Mouse (Mus musculus): ENCODE results near the gene Dmtf1.
A peak's percentile ranks its signal among the peaks of the same experiment; 100 is the strongest.

Gene Dmtf1

GRCm38 (mm10) chr5:9106806-9107205 is 54.8 kb downstream of the Dmtf1 start:
- DNase-seq = no peak

GRCm38 (mm10) chr5:9103958-9104357 is 57.6 kb downstream of the Dmtf1 start:
- no peak for DNase-seq

- no peak for DNase-seq
Measured at GRCm38 (mm10) chr5:9102696-9103095, 58.9 kb downstream of the Dmtf1 start.

GRCm38 (mm10) chr5:9100849-9101801 is 60.5 kb downstream of the Dmtf1 start:
- DNase-seq = peak; percentile 86

- peak; percentile 96 for DNase-seq
Measured at GRCm38 (mm10) chr5:9100207-9100848, 61.2 kb downstream of the Dmtf1 start, which contains the start of gene Tmem243. Tmem243 (plus strand) TSS chr5:9100668.

GRCm38 (mm10) chr5:9093490-9093889 is 68.1 kb downstream of the Dmtf1 start:
- DNase-seq = no peak

GRCm38 (mm10) chr5:9092716-9093115 is 68.9 kb downstream of the Dmtf1 start:
- no peak for DNase-seq

- DNase-seq = no peak
Measured at GRCm38 (mm10) chr5:9090493-9091106, 71.0 kb downstream of the Dmtf1 start.

GRCm38 (mm10) chr5:9086924-9087719 is 74.5 kb downstream of the Dmtf1 start:
- DNase-seq = no peak

- DNase-seq = no peak
Measured at GRCm38 (mm10) chr5:9079773-9080501, 81.6 kb downstream of the Dmtf1 start.

- peak; percentile 49 for DNase-seq
Measured at GRCm38 (mm10) chr5:9073177-9073854, 88.3 kb downstream of the Dmtf1 start.

- DNase-seq = no peak
Measured at GRCm38 (mm10) chr5:9071360-9071759, 90.2 kb downstream of the Dmtf1 start.

GRCm38 (mm10) chr5:9069599-9070209 is 91.9 kb downstream of the Dmtf1 start:
- no peak for DNase-seq

GRCm38 (mm10) chr5:9068886-9069285 is 92.7 kb downstream of the Dmtf1 start:
- DNase-seq = peak; percentile 25
